Mouse (Mus musculus) right cerebral cortex, postnatal 14 days (tissue): ENCODE results near the gene Peli2.
A peak's percentile ranks its signal among the peaks of the same experiment; 100 is the strongest.

Experiments used
- DNase-seq: peaks from one replicate; pipeline ENCODE4 v3.0.0; 2022

The Peli2 gene

GRCm38 (mm10) chr14:48153865-48154511 is 33.4 kb downstream of the Peli2 start:
- DNase-seq = no peak

- no peak for DNase-seq
Measured at GRCm38 (mm10) chr14:48154641-48155040, 34.0 kb downstream of the Peli2 start.

GRCm38 (mm10) chr14:48155153-48155552 is 34.5 kb downstream of the Peli2 start:
- no peak for DNase-seq

GRCm38 (mm10) chr14:48157085-48157484 is 36.5 kb downstream of the Peli2 start:
- DNase-seq = no peak

- peak; percentile 15 for DNase-seq
Measured at GRCm38 (mm10) chr14:48157835-48158234, 37.2 kb downstream of the Peli2 start.

GRCm38 (mm10) chr14:48159401-48159800 is 38.8 kb downstream of the Peli2 start:
- no peak for DNase-seq

GRCm38 (mm10) chr14:48162446-48162845 is 41.8 kb downstream of the Peli2 start:
- no peak for DNase-seq

- DNase-seq = no peak
Measured at GRCm38 (mm10) chr14:48164917-48165316, 44.3 kb downstream of the Peli2 start.

- DNase-seq = no peak
Measured at GRCm38 (mm10) chr14:48166396-48166795, 45.8 kb downstream of the Peli2 start.

- DNase-seq = no peak
Measured at GRCm38 (mm10) chr14:48167020-48167419, 46.4 kb downstream of the Peli2 start.

GRCm38 (mm10) chr14:48168116-48168515 is 47.5 kb downstream of the Peli2 start:
- no peak for DNase-seq

- DNase-seq = peak; percentile 64
Measured at GRCm38 (mm10) chr14:48169970-48170369, 49.3 kb downstream of the Peli2 start.

GRCm38 (mm10) chr14:48171268-48171667 is 50.6 kb downstream of the Peli2 start:
- DNase-seq = no peak

GRCm38 (mm10) chr14:48172026-48172425 is 51.4 kb downstream of the Peli2 start:
- peak; percentile 19 for DNase-seq

- DNase-seq = no peak
Measured at GRCm38 (mm10) chr14:48172876-48173275, 52.3 kb downstream of the Peli2 start.

GRCm38 (mm10) chr14:48173840-48174239 is 53.2 kb downstream of the Peli2 start:
- DNase-seq = no peak

- DNase-seq = no peak
Measured at GRCm38 (mm10) chr14:48174356-48174755, 53.7 kb downstream of the Peli2 start.

GRCm38 (mm10) chr14:48175115-48175514 is 54.5 kb downstream of the Peli2 start:
- DNase-seq = no peak

GRCm38 (mm10) chr14:48178304-48178995 is 57.8 kb downstream of the Peli2 start:
- DNase-seq = no peak

- DNase-seq = no peak
Measured at GRCm38 (mm10) chr14:48179021-48179420, 58.4 kb downstream of the Peli2 start.

GRCm38 (mm10) chr14:48186302-48186701 is 65.7 kb downstream of the Peli2 start:
- DNase-seq = no peak

- no peak for DNase-seq
Measured at GRCm38 (mm10) chr14:48187100-48187499, 66.5 kb downstream of the Peli2 start.

GRCm38 (mm10) chr14:48189330-48189729 is 68.7 kb downstream of the Peli2 start:
- DNase-seq = no peak

GRCm38 (mm10) chr14:48190946-48191345 is 70.3 kb downstream of the Peli2 start:
- DNase-seq = no peak

GRCm38 (mm10) chr14:48191925-48192324 is 71.3 kb downstream of the Peli2 start:
- no peak for DNase-seq
